Mouse (Mus musculus): ENCODE results near the gene Misp. TPM values are rescaled to one million over a fixed set of nuclear protein-coding genes. Genes with fewer than 3 reads are reported as not detected.

Misp gene
- total RNA-seq, 2 experiments from 2014 or later = 1.7 TPM; not detected in 1

- intact Hi-C loops (cut with DNase I) = loop anchor here (5.0 kb wide), 1 partner anchor 34 kb away; no protein-coding TSS in a partner anchor
- no peak for DNase-seq (ENCODE audit: low spot score in 2 of 2)
Measured at GRCm38 (mm10) chr10:79815671-79816494, 4.9 kb upstream of the Misp start.

- DNase-seq (ENCODE audit: low spot score in 2 of 2) = no peak
Measured at GRCm38 (mm10) chr10:79817111-79817510, 3.7 kb upstream of the Misp start.

GRCm38 (mm10) chr10:79818225-79818624 lies 2.6 kb upstream of the Misp start:
- intact Hi-C loops (cut with DNase I) = loop anchor here (5.0 kb wide), 1 partner anchor 36 kb away; no protein-coding TSS in a partner anchor
- DNase-seq (ENCODE audit: low spot score in 2 of 2) = no peak

More at GRCm38 (mm10) chr10:79817111-79817510, 3.7 kb upstream of the Misp start:
- intact Hi-C loops (cut with DNase I) = loop anchor here (5.0 kb wide), 1 partner anchor 35 kb away; no protein-coding TSS in a partner anchor

- intact Hi-C loops (cut with DNase I) = loop anchor here (5.0 kb wide), 1 partner anchor 37 kb away; no protein-coding TSS in a partner anchor
- DNase-seq (ENCODE audit: low spot score in 2 of 2) = no peak
Measured at GRCm38 (mm10) chr10:79819606-79820005, 1.2 kb upstream of the Misp start.

- intact Hi-C loops (cut with DNase I) = no loop called here
- no peak for DNase-seq (ENCODE audit: low spot score in 2 of 2)
Measured at GRCm38 (mm10) chr10:79820277-79820676, 512 bp upstream of the Misp start.

GRCm38 (mm10) chr10:79821731-79822130 lies 942 bp downstream of the Misp start:
- no peak for DNase-seq (ENCODE audit: low spot score in 2 of 2)
- intact Hi-C loops (cut with DNase I) = no loop called here

- DNase-seq (ENCODE audit: low spot score in 2 of 2) = no peak
- intact Hi-C loops (cut with DNase I) = no loop called here
Measured at GRCm38 (mm10) chr10:79822372-79822771, 1.6 kb downstream of the Misp start.

- intact Hi-C loops (cut with DNase I) = no loop called here
- no peak for DNase-seq (ENCODE audit: low spot score in 2 of 2)
Measured at GRCm38 (mm10) chr10:79823011-79823410, 2.2 kb downstream of the Misp start.

- no peak for DNase-seq (ENCODE audit: low spot score in 2 of 2)
- intact Hi-C loops (cut with DNase I) = no loop called here
Measured at GRCm38 (mm10) chr10:79824413-79824812, 3.6 kb downstream of the Misp start.

- intact Hi-C loops (cut with DNase I) = loop anchor here (5.0 kb wide), 2 partner anchors 51 to 126 kb away; no protein-coding TSS in a partner anchor
Measured at GRCm38 (mm10) chr10:79831583-79831982, 10.8 kb downstream of the Misp start.

GRCm38 (mm10) chr10:79832026-79832785 lies 11.4 kb downstream of the Misp start:
- no peak for DNase-seq (ENCODE audit: low spot score in 2 of 2)
- intact Hi-C loops (cut with DNase I) = loop anchor here (5.0 kb wide), 2 partner anchors 50 to 125 kb away; no protein-coding TSS in a partner anchor

More at GRCm38 (mm10) chr10:79831583-79831982, 10.8 kb downstream of the Misp start:
- no peak for DNase-seq (ENCODE audit: low spot score in 2 of 2)

GRCm38 (mm10) chr10:79832786-79833181 lies 12.0 kb downstream of the Misp start:
- intact Hi-C loops (cut with DNase I) = loop anchor here (5.0 kb wide), 2 partner anchors 50 to 125 kb away; no protein-coding TSS in a partner anchor
- DNase-seq (ENCODE audit: low spot score in 2 of 2) = no peak

GRCm38 (mm10) chr10:79834769-79835398 lies 14.1 kb downstream of the Misp start:
- intact Hi-C loops (cut with DNase I) = loop anchor here (1.0 to 5.0 kb wide), 3 partner anchors 47 to 122 kb away; no protein-coding TSS in a partner anchor
- peak; percentile 67 to 68 for DNase-seq (ENCODE audit: low spot score in 2 of 2)

- DNase-seq (ENCODE audit: low spot score in 2 of 2) = no peak
- intact Hi-C loops (cut with DNase I) = no loop called here
Measured at GRCm38 (mm10) chr10:79836918-79837317, 16.1 kb downstream of the Misp start.

- intact Hi-C loops (cut with DNase I) = no loop called here
- DNase-seq (ENCODE audit: low spot score in 2 of 2) = no peak
Measured at GRCm38 (mm10) chr10:79838151-79838550, 17.4 kb downstream of the Misp start.

- intact Hi-C loops (cut with DNase I) = no loop called here
- DNase-seq (ENCODE audit: low spot score in 2 of 2) = no peak
Measured at GRCm38 (mm10) chr10:79840091-79840490, 19.3 kb downstream of the Misp start.

GRCm38 (mm10) chr10:79840644-79841551 lies 20.1 kb downstream of the Misp start:
- DNase-seq (ENCODE audit: low spot score in 2 of 2) = peak; percentile 74 to 76
- intact Hi-C loops (cut with DNase I) = no loop called here

GRCm38 (mm10) chr10:79842322-79842721 lies 21.5 kb downstream of the Misp start:
- intact Hi-C loops (cut with DNase I) = no loop called here

GRCm38 (mm10) chr10:79843476-79843875 lies 22.7 kb downstream of the Misp start:
- intact Hi-C loops (cut with DNase I) = no loop called here
- no peak for DNase-seq (ENCODE audit: low spot score in 2 of 2)

More at GRCm38 (mm10) chr10:79842322-79842721, 21.5 kb downstream of the Misp start:
- DNase-seq (ENCODE audit: low spot score in 2 of 2) = no peak
